Mouse (Mus musculus) MEL (cell line): ENCODE results near the gene Ppp1r3d. TPM values are rescaled to one million over a fixed set of nuclear protein-coding genes. Genes with fewer than 3 reads are reported as not detected.

Source experiments
- DNase-seq: peaks from one replicate; pipeline ENCODE4 v3.0.0; 2011; ENCODE audit warnings: low read depth, low spot score
- H3K27ac ChIP-seq: 2 replicates; pipeline ENCODE4 v1.5.1; 2012; ENCODE audit warnings: low read depth, mild to moderate bottlenecking, control low read depth, low read length, moderate library complexity; ENCODE audit not compliant: control insufficient read depth
- H3K27me3 ChIP-seq, 2 experiments: fragments of 150-350 bp in 1 of 2; sonication (generic) in 1 of 2; 2 replicates each; pipeline ENCODE4 v1.6.1; 2012; ENCODE audit warnings: low read length in 2 of 2, mild to moderate bottlenecking in 2 of 2, improper control_type of control experiment in 1 of 2, moderate library complexity in 1 of 2; ENCODE audit not compliant: insufficient read depth in 2 of 2, control insufficient read depth in 1 of 2
- H3K36me3 ChIP-seq, 2 experiments: 2 replicates each; pipeline ENCODE4 v1.6.1; 2012 to 2014; ENCODE audit warnings: low read length in 2 of 2, improper control_type of control experiment in 1 of 2, inconsistent platforms in 1 of 2, mild to moderate bottlenecking in 1 of 2; ENCODE audit not compliant: insufficient read depth in 2 of 2, control insufficient read depth in 1 of 2
- H3K4me1 ChIP-seq, 2 experiments: fragments of 150-350 bp in 1 of 2; sonication (generic) in 1 of 2; 2 replicates each; pipeline ENCODE4 v1.6.1; 2012; ENCODE audit warnings: low read length in 2 of 2, improper control_type of control experiment in 1 of 2, mild to moderate bottlenecking in 1 of 2; ENCODE audit not compliant: insufficient read depth in 2 of 2, control insufficient read depth in 1 of 2
- H3K4me3 ChIP-seq, 2 experiments: fragments of 150-350 bp in 1 of 2; sonication (generic) in 1 of 2; 2 replicates each; pipeline ENCODE4 v1.5.1; 2012; ENCODE audit warnings: low read depth in 2 of 2, low read length in 2 of 2, mild to moderate bottlenecking in 2 of 2, moderate library complexity in 2 of 2, control low read depth in 1 of 2, improper control_type of control experiment in 1 of 2; ENCODE audit not compliant: control insufficient read depth in 1 of 2, insufficient read depth in 1 of 2
- H3K79me2 ChIP-seq: 2 replicates; pipeline ENCODE4 v1.6.1; 2012; ENCODE audit warnings: mild to moderate bottlenecking, low read length, moderate library complexity; ENCODE audit not compliant: control insufficient read depth, poor library complexity, insufficient read depth
- H3K9ac ChIP-seq: 2 replicates; pipeline ENCODE4 v1.6.1; 2012; ENCODE audit warnings: low read depth, mild to moderate bottlenecking, control low read depth, low read length, moderate library complexity; ENCODE audit not compliant: control insufficient read depth, poor library complexity, severe bottlenecking
- H3K9me3 ChIP-seq: fragments of 150-350 bp; sonication (generic); replicated peaks from 2 replicates; pipeline ENCODE4 v1.6.1; 2012; ENCODE audit warnings: mild to moderate bottlenecking, low read length, improper control_type of control experiment, moderate library complexity; ENCODE audit not compliant: insufficient read depth
- BHLHE40 ChIP-seq: IDR thresholded peaks from 2 replicates; pipeline ENCODE4 v1.6.1; 2012; ENCODE audit warnings: low read depth, mild to moderate bottlenecking, inconsistent platforms, low read length, improper control_type of control experiment, borderline replicate concordance
- CHD1 ChIP-seq: IDR thresholded peaks from 2 replicates; pipeline ENCODE4 v1.6.1; 2012; ENCODE audit warnings: low read depth, mild to moderate bottlenecking, inconsistent platforms, low read length, improper control_type of control experiment
- CTCF ChIP-seq, 3 experiments: IDR thresholded peaks in 2 of 3; conservative IDR thresholded peaks in 1 of 3; 2 replicates each; pipeline ENCODE4 v1.5.1; 2011 to 2012; ENCODE audit warnings: low read length in 3 of 3, low read depth in 2 of 3, mild to moderate bottlenecking in 2 of 3, improper control_type of control experiment in 1 of 3, inconsistent platforms in 1 of 3, mixed read lengths in 1 of 3, moderate library complexity in 1 of 3; ENCODE audit not compliant: control insufficient read depth in 1 of 3, insufficient read depth in 1 of 3, poor library complexity in 1 of 3, severe bottlenecking in 1 of 3
- E2F4 ChIP-seq: IDR thresholded peaks from 2 replicates; pipeline ENCODE4 v1.6.1; 2011; ENCODE audit warnings: low read depth, low read length, improper control_type of control experiment, borderline replicate concordance
- ELF1 ChIP-seq: IDR thresholded peaks from 2 replicates; pipeline ENCODE4 v1.6.1; 2014; ENCODE audit warnings: low read depth, mild to moderate bottlenecking, inconsistent platforms, low read length, improper control_type of control experiment, moderate library complexity
- ETS1 ChIP-seq: IDR thresholded peaks from 2 replicates; pipeline ENCODE4 v1.6.1; 2012; ENCODE audit warnings: low read depth, mild to moderate bottlenecking, inconsistent platforms, low read length, improper control_type of control experiment, moderate library complexity
- GABPA ChIP-seq: IDR thresholded peaks from 2 replicates; pipeline ENCODE4 v1.6.1; 2012; ENCODE audit warnings: low read depth, mild to moderate bottlenecking, inconsistent platforms, low read length, improper control_type of control experiment, moderate library complexity
- GATA1 ChIP-seq: IDR thresholded peaks from 2 replicates; pipeline ENCODE4 v1.6.1; 2011; ENCODE audit warnings: low read depth, low read length, improper control_type of control experiment
- JUND ChIP-seq: IDR thresholded peaks from 2 replicates; pipeline ENCODE4 v1.6.1; 2011; ENCODE audit warnings: low read depth, mild to moderate bottlenecking, improper control_type of control experiment, low read length
- KAT2A ChIP-seq: conservative IDR thresholded peaks from 2 replicates; pipeline ENCODE4 v1.6.1; 2012; ENCODE audit warnings: low read depth, low read length, improper control_type of control experiment, inconsistent platforms
- MEF2A ChIP-seq: IDR thresholded peaks from 2 replicates; pipeline ENCODE4 v1.6.1; 2014; ENCODE audit warnings: low read depth, mild to moderate bottlenecking, inconsistent platforms, low read length, improper control_type of control experiment; ENCODE audit not compliant: poor library complexity, insufficient replicate concordance, severe bottlenecking; ENCODE audit errors: extremely low read depth
- MYC ChIP-seq: IDR thresholded peaks from 2 replicates; pipeline ENCODE4 v1.6.1; 2011; ENCODE audit warnings: low read depth, mild to moderate bottlenecking, low read length, improper control_type of control experiment, moderate library complexity
- NELFE ChIP-seq: IDR thresholded peaks from 2 replicates; pipeline ENCODE4 v1.6.1; 2011; ENCODE audit warnings: low read depth, low read length, improper control_type of control experiment
- NRF1 ChIP-seq: IDR thresholded peaks from 2 replicates; pipeline ENCODE4 v1.6.1; 2014; ENCODE audit warnings: low read depth, mild to moderate bottlenecking, inconsistent platforms, low read length, improper control_type of control experiment, moderate library complexity; ENCODE audit not compliant: poor library complexity, insufficient read depth, severe bottlenecking
- POLR2A ChIP-seq, 2 experiments: IDR thresholded peaks; 2 replicates each; pipeline ENCODE4 v1.6.1; 2011 to 2012; ENCODE audit warnings: low read length in 2 of 2, mild to moderate bottlenecking in 2 of 2, control low read depth in 1 of 2, improper control_type of control experiment in 1 of 2, low read depth in 1 of 2, moderate library complexity in 1 of 2; ENCODE audit not compliant: control insufficient read depth in 1 of 2, insufficient read depth in 1 of 2, poor library complexity in 1 of 2
- POLR2AphosphoS2 ChIP-seq: IDR thresholded peaks from 2 replicates; pipeline ENCODE4 v1.6.1; 2011; ENCODE audit warnings: low read length, improper control_type of control experiment
- POLR2AphosphoS5 ChIP-seq: IDR thresholded peaks from 2 replicates; pipeline ENCODE4 v1.6.1; 2012; ENCODE audit warnings: low read depth, borderline replicate concordance, mild to moderate bottlenecking, inconsistent platforms, low read length, moderate library complexity, mixed read lengths
- RCOR1 ChIP-seq: IDR thresholded peaks from 2 replicates; pipeline ENCODE4 v1.6.1; 2012; ENCODE audit warnings: low read depth, mild to moderate bottlenecking, inconsistent platforms, low read length, improper control_type of control experiment
- SIN3A ChIP-seq: IDR thresholded peaks from 2 replicates; pipeline ENCODE4 v1.6.1; 2012; ENCODE audit warnings: low read length, improper control_type of control experiment, inconsistent platforms
- SMC3 ChIP-seq: IDR thresholded peaks from 2 replicates; pipeline ENCODE4 v1.6.1; 2011; ENCODE audit warnings: low read depth, low read length, improper control_type of control experiment
- TCF12 ChIP-seq: IDR thresholded peaks from 2 replicates; pipeline ENCODE4 v1.6.1; 2014; ENCODE audit warnings: low read depth, mild to moderate bottlenecking, inconsistent platforms, low read length, improper control_type of control experiment, moderate library complexity
- USF2 ChIP-seq, 2 experiments: IDR thresholded peaks; 2 replicates each; pipeline ENCODE4 v1.6.1; 2011 to 2012; ENCODE audit warnings: improper control_type of control experiment in 2 of 2, low read length in 2 of 2, borderline replicate concordance in 1 of 2, inconsistent platforms in 1 of 2, low read depth in 1 of 2, mild to moderate bottlenecking in 1 of 2; ENCODE audit not compliant: insufficient read depth in 1 of 2
- ZKSCAN1 ChIP-seq: IDR thresholded peaks from 2 replicates; pipeline ENCODE4 v1.6.1; 2012; ENCODE audit warnings: low read depth, mild to moderate bottlenecking, inconsistent platforms, low read length, improper control_type of control experiment, moderate library complexity
- ZMIZ1 ChIP-seq: IDR thresholded peaks from 2 replicates; pipeline ENCODE4 v1.6.1; 2012; ENCODE audit warnings: low read depth, mild to moderate bottlenecking, inconsistent platforms, low read length, improper control_type of control experiment, moderate library complexity
- ZNF384 ChIP-seq: IDR thresholded peaks from 2 replicates; pipeline ENCODE4 v1.6.1; 2012; ENCODE audit warnings: low read depth, mild to moderate bottlenecking, inconsistent platforms, low read length, improper control_type of control experiment
- polyA plus RNA-seq, 2 experiments: library from polyadenylated mRNA; stranded (reverse) in 1 of 2; unstranded in 1 of 2; fragments of >175 nt in 1 of 2; fragments of >200 nt in 1 of 2; gene quantifications; 2 replicates each; pipeline versions ENCODE4 v1.2.1 to v1.2.4; 2012; ENCODE audit warnings: low replicate concordance in 2 of 2, low read depth in 1 of 2; ENCODE audit not compliant: insufficient read length in 2 of 2, insufficient read depth in 1 of 2, missing spikeins in 1 of 2
- total RNA-seq: library from RNA; depleted of rRNA; stranded (reverse); fragments of 300-350 nt; gene quantifications from 2 replicates; pipeline ENCODE4 v1.2.3, GENCODE M21; 2012

The Ppp1r3d gene
- total and polyA plus RNA-seq, 3 experiments: not detected

DNA sequence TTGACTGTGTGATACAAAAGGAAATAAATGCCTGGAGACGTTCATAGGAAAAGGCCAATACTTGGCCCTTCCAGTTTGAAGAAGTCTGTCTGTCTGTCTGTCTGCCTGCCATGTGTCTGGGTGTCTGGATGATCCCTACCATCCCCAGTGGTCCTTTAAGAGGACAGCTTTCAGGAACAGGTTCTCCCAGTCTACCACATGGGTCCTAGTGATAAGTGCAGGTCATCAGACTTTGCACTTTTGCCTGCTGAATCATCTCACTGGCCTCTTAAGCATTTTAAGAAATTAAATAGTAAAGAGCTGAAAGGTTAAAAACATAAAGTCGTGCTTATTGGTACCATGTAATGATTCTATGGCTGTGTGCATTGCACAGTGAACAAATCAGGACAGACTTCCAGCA is 19.2 kb upstream of the Ppp1r3d start:
- H3K27ac ChIP-seq: no peak overlapping the region
- H3K79me2 ChIP-seq: no peaks in the 10 kb centered on the region
- no peak overlapping the region for H3K4me3 ChIP-seq
- no peaks in the 10 kb centered on the region for H3K36me3 ChIP-seq
- H3K4me1 ChIP-seq: no peaks in the 10 kb centered on the region
- DNase-seq: no peak
- TF ChIP-seq MEF2A (no peak), POLR2A (IDR thresholded peaks at IDR 0.05; ENCODE audit: control insufficient read depth in 1 of 2, insufficient read depth in 1 of 2, low read depth in 1 of 2, low read length in 2 of 2, poor library complexity in 1 of 2) (no peak), ZMIZ1 (no peak), TCF12 (no peak), E2F4 (no peak), GABPA (no peak), KAT2A (no peak), CTCF (IDR thresholded peaks at IDR 0.05 in 2 of 3, conservative IDR thresholded peaks at IDR 0.05 in 1 of 3; ENCODE audit: control insufficient read depth in 1 of 3, insufficient read depth in 1 of 3, low read depth in 2 of 3, low read length in 3 of 3, poor library complexity in 1 of 3, severe bottlenecking in 1 of 3) (no peak), CHD1 (no peak), ZKSCAN1 (no peak), POLR2AphosphoS5 (no peak), NELFE (no peak), BHLHE40 (no peak), USF2 (IDR thresholded peaks at IDR 0.05; ENCODE audit: borderline replicate concordance in 1 of 2, insufficient read depth in 1 of 2, low read depth in 1 of 2, low read length in 2 of 2) (no peak), ETS1 (no peak), POLR2AphosphoS2 (no peak), JUND (no peak)
- H3K9ac ChIP-seq: no peak overlapping the region
- no peaks in the 10 kb centered on the region for H3K9me3 ChIP-seq
- H3K27me3 ChIP-seq: no peaks in the 10 kb centered on the region

- no peak within 1 kb of the TSS for H3K4me3 ChIP-seq
- no peaks in the 10 kb centered on the region for H3K4me1 ChIP-seq
- no peak within 1 kb of the TSS for H3K27ac ChIP-seq
- H3K9ac ChIP-seq: no peak within 1 kb of the TSS
- H3K9me3 ChIP-seq: no peaks in the 10 kb centered on the region
- no peaks in the 10 kb centered on the region for H3K36me3 ChIP-seq
- TF ChIP-seq MEF2A (no peak), GATA1 (no peak), ELF1 (no peak), NELFE (no peak), SMC3 (no peak), RCOR1 (no peak), POLR2AphosphoS5 (no peak), NRF1 (no peak), SIN3A (no peak), USF2 (IDR thresholded peaks at IDR 0.05; ENCODE audit: borderline replicate concordance in 1 of 2, insufficient read depth in 1 of 2, low read depth in 1 of 2, low read length in 2 of 2) (no peak), ZNF384 (no peak), BHLHE40 (no peak), TCF12 (no peak), MYC (no peak)
- H3K27me3 ChIP-seq: no peaks in the 10 kb centered on the region
- no peak for DNase-seq
- no peaks in the 10 kb centered on the region for H3K79me2 ChIP-seq
These were observed 16.0 kb upstream of the Ppp1r3d start, which contains the start of gene Cdh26 for GRCm38 (mm10) chr2:178430231-178430630. Gene Cdh26 (plus strand): TSS chr2:178430531.
